Mouse (Mus musculus) stomach, embryonic 14.5 days (tissue): ENCODE data around the gene Get4. TPM values are rescaled to one million over a fixed set of nuclear protein-coding genes. Genes with fewer than 3 reads are reported as not detected.

Source experiments
- ATAC-seq: fragments of 200-750 bp; cut with Nextera tagmentation; 2 replicates; pipeline ENCODE4 v1.8.0; 2017; ENCODE audit warnings: low read depth, moderate TSS enrichment; ENCODE audit not compliant: insufficient number of reproducible peaks, insufficient read depth, low FRiP score
- H3K27ac ChIP-seq: fragments of 300-500 bp; sonication (generic); 2 replicates; pipeline ENCODE4 v1.5.1; 2014; ENCODE audit warnings: mild to moderate bottlenecking, low read length, moderate library complexity, mixed read lengths
- H3K27me3 ChIP-seq: fragments of 300-500 bp; sonication (generic); 2 replicates; pipeline ENCODE4 v1.6.1; 2014; ENCODE audit warnings: low read length, control low read depth, mixed read lengths; ENCODE audit not compliant: control insufficient read depth, insufficient read depth
- H3K36me3 ChIP-seq: fragments of 300-500 bp; sonication (generic); 2 replicates; pipeline ENCODE4 v1.6.1; 2014; ENCODE audit warnings: mild to moderate bottlenecking, control low read depth, low read length, moderate library complexity, mixed read lengths; ENCODE audit not compliant: control insufficient read depth, insufficient read depth
- H3K4me1 ChIP-seq: fragments of 300-500 bp; sonication (generic); 2 replicates; pipeline ENCODE4 v1.6.1; 2014; ENCODE audit warnings: low read length, control low read depth, mixed read lengths; ENCODE audit not compliant: control insufficient read depth, insufficient read depth
- H3K4me2 ChIP-seq: fragments of 300-500 bp; sonication (generic); replicated peaks from 2 replicates; pipeline ENCODE4 v1.6.1; 2014; ENCODE audit warnings: low read depth, low read length, control low read depth
- H3K4me3 ChIP-seq: fragments of 300-500 bp; sonication (generic); 2 replicates; pipeline ENCODE4 v1.5.1; 2014; ENCODE audit warnings: low read depth, low read length, control low read depth
- H3K9ac ChIP-seq: fragments of 300-500 bp; sonication (generic); replicated peaks from 2 replicates; pipeline ENCODE4 v1.6.1; 2014; ENCODE audit warnings: low read depth, mild to moderate bottlenecking, control low read depth, low read length, moderate library complexity, mixed read lengths
- H3K9me3 ChIP-seq: fragments of 300-500 bp; sonication (generic); 2 replicates; pipeline ENCODE4 v1.6.1; 2016; ENCODE audit warnings: low read depth, low read length, control low read depth; ENCODE audit not compliant: control insufficient read depth
- WGBS: fragments of 180-500 bp; shearing (Covaris S2); extraction: QIAGEN DNeasy Blood & Tissue Kit; methylation state at CpG from one replicate; pipeline ENCODE4 v1.1.7; 2014; 5-methylcytosine and 5-hydroxymethylcytosine counted together
- polyA plus RNA-seq: library from polyadenylated mRNA; unstranded; fragments of >200 nt; fragmentation: Nextera tagmentation; extraction: Ambion mirVana; gene quantifications from 2 replicates; pipeline ENCODE4 v1.2.1, GENCODE M21; 2014

Get4 gene
- polyA plus RNA-seq, 1 experiment from 2014 or later, result 149 TPM

GRCm38 (mm10) chr5:139282191-139282590 lies 30.1 kb downstream of the Get4 start:
- Histone ChIP-seq H3K4me1 (peaks cover 10% of the 10 kb centered on the region; the same call in 1 of the 2 replicates), H3K4me3 (no peak overlapping the region), H3K4me2 (no peak overlapping the region), H3K9me3 (no peaks in the 10 kb centered on the region), H3K27me3 (no peaks in the 10 kb centered on the region), H3K9ac (no peak overlapping the region), H3K27ac (no peak overlapping the region), H3K36me3 (no peaks in the 10 kb centered on the region)
- 4% methylated on average over 15 of the region's 15 CpGs for WGBS
- ATAC-seq, result peak; percentile 43; the same call in 1 of the 2 replicates

- H3K36me3 ChIP-seq, result no peaks in the 10 kb centered on the region
- H3K4me3 ChIP-seq, result no peak overlapping the region
- ATAC-seq, result no peak
- H3K9ac ChIP-seq, result no peak overlapping the region
- 94% methylated on average over 14 of the region's 14 CpGs for WGBS
- no peaks in the 10 kb centered on the region for H3K9me3 ChIP-seq
- H3K4me1 ChIP-seq, result peaks cover 10% of the 10 kb centered on the region; the same call in 1 of the 2 replicates
- H3K27ac ChIP-seq, result no peak overlapping the region
- no peak overlapping the region for H3K4me2 ChIP-seq
- H3K27me3 ChIP-seq, result no peaks in the 10 kb centered on the region
These were observed 31.5 kb downstream of the Get4 start for GRCm38 (mm10) chr5:139283460-139284180.

GRCm38 (mm10) chr5:139285383-139286067 lies 33.4 kb downstream of the Get4 start:
- Histone ChIP-seq H3K9me3 (no peaks in the 10 kb centered on the region), H3K27ac (no peak overlapping the region), H3K36me3 (no peaks in the 10 kb centered on the region), H3K27me3 (no peaks in the 10 kb centered on the region), H3K9ac (0 out of 2 replicates have a peak overlapping the region, but pooled peaks have one; percentile 10), H3K4me1 (peaks cover 10% of the 10 kb centered on the region; the same call in 1 of the 2 replicates), H3K4me2 (no peak overlapping the region), H3K4me3 (no peak overlapping the region)
- 0 out of 2 replicates have a peak, but pooled peaks have one; percentile 20 for ATAC-seq
- WGBS, result 48% methylated on average over 8 of the region's 8 CpGs

GRCm38 (mm10) chr5:139286142-139286941 lies 34.2 kb downstream of the Get4 start:
- Histone ChIP-seq H3K27me3 (no peaks in the 10 kb centered on the region), H3K36me3 (no peaks in the 10 kb centered on the region), H3K9me3 (no peaks in the 10 kb centered on the region), H3K9ac (0 out of 2 replicates have a peak overlapping the region, but pooled peaks have one; percentile 10), H3K4me1 (peaks cover 10% of the 10 kb centered on the region; the same call in 1 of the 2 replicates), H3K4me2 (no peak overlapping the region), H3K27ac (0 out of 2 replicates have a peak overlapping the region, but pooled peaks have one; percentile 10), H3K4me3 (no peak overlapping the region)
- WGBS, result 39% methylated on average over 14 of the region's 14 CpGs
- ATAC-seq, result 0 out of 2 replicates have a peak, but pooled peaks have one; percentile 3

- H3K27ac ChIP-seq, result no peak overlapping the region
These were observed 35.0 kb downstream of the Get4 start for GRCm38 (mm10) chr5:139287099-139287498.

GRCm38 (mm10) chr5:139287787-139288186 lies 35.7 kb downstream of the Get4 start:
- no peaks in the 10 kb centered on the region for H3K9me3 ChIP-seq
- WGBS, result 89% methylated on average over 4 of the region's 4 CpGs
- H3K9ac ChIP-seq, result no peak overlapping the region
- no peaks in the 10 kb centered on the region for H3K27me3 ChIP-seq
- no peak overlapping the region for H3K4me3 ChIP-seq
- no peak overlapping the region for H3K4me2 ChIP-seq
- no peak overlapping the region for H3K27ac ChIP-seq
- ATAC-seq, result no peak
- H3K36me3 ChIP-seq, result no peaks in the 10 kb centered on the region
- peaks cover 10% of the 10 kb centered on the region; the same call in 1 of the 2 replicates for H3K4me1 ChIP-seq

More at GRCm38 (mm10) chr5:139287099-139287498, 35.0 kb downstream of the Get4 start:
- Histone ChIP-seq H3K4me3 (no peak overlapping the region), H3K36me3 (no peaks in the 10 kb centered on the region), H3K9ac (no peak overlapping the region), H3K4me1 (peaks cover 10% of the 10 kb centered on the region; the same call in 1 of the 2 replicates), H3K27me3 (no peaks in the 10 kb centered on the region), H3K9me3 (no peaks in the 10 kb centered on the region), H3K4me2 (no peak overlapping the region)
- no peak for ATAC-seq
- WGBS, result 82% methylated on average over 5 of the region's 5 CpGs

- H3K4me1 ChIP-seq, result peaks cover 10% of the 10 kb centered on the region; the same call in 1 of the 2 replicates
- no peak overlapping the region for H3K4me2 ChIP-seq
- H3K36me3 ChIP-seq, result no peaks in the 10 kb centered on the region
- H3K27me3 ChIP-seq, result no peaks in the 10 kb centered on the region
- no peak overlapping the region for H3K27ac ChIP-seq
- no peak for ATAC-seq
- no peak overlapping the region for H3K9ac ChIP-seq
- 78% methylated on average over 4 of the region's 4 CpGs for WGBS
- no peak overlapping the region for H3K4me3 ChIP-seq
- H3K9me3 ChIP-seq, result no peaks in the 10 kb centered on the region
These were observed 36.5 kb downstream of the Get4 start for GRCm38 (mm10) chr5:139288591-139288990.
